Mouse (Mus musculus) intestine, embryonic 15.5 days (tissue): ENCODE results near the gene Lsm7. TPM values are rescaled to one million over a fixed set of nuclear protein-coding genes. Genes with fewer than 3 reads are reported as not detected.
"Not testable (repeated sequence)": the region's sequence is repeated elsewhere in the genome, so short reads cannot be mapped to it uniquely, and the experiment has no call there.

Source experiments
- ATAC-seq: fragments of 200-750 bp; cut with Nextera tagmentation; 2 replicates; pipeline ENCODE4 v1.8.0; 2017; ENCODE audit warnings: moderate TSS enrichment, moderate library complexity
- H3K27ac ChIP-seq: fragments of 300-500 bp; sonication (generic); 2 replicates; pipeline ENCODE4 v1.5.1; 2015; ENCODE audit warnings: mild to moderate bottlenecking, inconsistent platforms
- H3K27me3 ChIP-seq: fragments of 300-500 bp; sonication (generic); replicated peaks from 2 replicates; pipeline ENCODE4 v1.6.1; 2015; ENCODE audit warnings: inconsistent platforms
- H3K36me3 ChIP-seq: fragments of 300-500 bp; sonication (generic); 2 replicates; pipeline ENCODE4 v1.6.1; 2015; ENCODE audit warnings: inconsistent platforms
- H3K4me1 ChIP-seq: fragments of 300-500 bp; sonication (generic); replicated peaks from 2 replicates; pipeline ENCODE4 v1.6.1; 2015; ENCODE audit warnings: inconsistent platforms
- H3K4me2 ChIP-seq: fragments of 300-500 bp; sonication (generic); replicated peaks from 2 replicates; pipeline ENCODE4 v1.6.1; 2015; ENCODE audit warnings: mild to moderate bottlenecking, inconsistent platforms
- H3K4me3 ChIP-seq: fragments of 300-500 bp; sonication (generic); replicated peaks from 2 replicates; pipeline ENCODE4 v1.5.1; 2015; ENCODE audit warnings: inconsistent platforms
- H3K9ac ChIP-seq: fragments of 300-500 bp; sonication (generic); 2 replicates; pipeline ENCODE4 v1.6.1; 2015; ENCODE audit warnings: inconsistent platforms
- H3K9me3 ChIP-seq: fragments of 300-500 bp; sonication (generic); 2 replicates; pipeline ENCODE4 v1.6.1; 2016; ENCODE audit warnings: inconsistent platforms
- WGBS: fragments of 180-500 bp; shearing (Covaris S2); methylation state at CpG from one replicate; pipeline ENCODE4 v1.1.7; 2015; 5-methylcytosine and 5-hydroxymethylcytosine counted together
- polyA plus RNA-seq: library from polyadenylated mRNA; unstranded; fragments of >200 nt; fragmentation: Nextera tagmentation; extraction: Ambion mirVana; gene quantifications from 2 replicates; pipeline ENCODE4 v1.2.1, GENCODE M21; 2015

Lsm7 gene
- polyA plus RNA-seq, 1 experiment from 2014 or later = 270 TPM

- WGBS = 11% methylated on average over 32 of the region's 32 CpGs
- Histone ChIP-seq H3K36me3 (no peaks in the 10 kb centered on the region), H3K4me3 (peak overlapping the region; percentile 41), H3K9ac (peak overlapping the region; percentile 45), H3K27ac (no peak overlapping the region), H3K9me3 (no peaks in the 10 kb centered on the region), H3K4me2 (peak overlapping the region; percentile 83), H3K4me1 (peaks cover 10% of the 10 kb centered on the region; the same call in 1 of the 2 replicates), H3K27me3 (peaks cover 47% of the 10 kb centered on the region)
- ATAC-seq = no peak; the same call in 1 of the 2 replicates
Observed at GRCm38 (mm10) chr10:80843087-80843930, 11.7 kb downstream of the Lsm7 start.

- Histone ChIP-seq H3K4me1 (peaks cover 10% of the 10 kb centered on the region; the same call in 1 of the 2 replicates), H3K27me3 (peaks cover 52% of the 10 kb centered on the region), H3K27ac (no peak overlapping the region), H3K9me3 (no peaks in the 10 kb centered on the region), H3K4me2 (no peak overlapping the region), H3K36me3 (no peaks in the 10 kb centered on the region), H3K4me3 (no peak overlapping the region), H3K9ac (no peak overlapping the region)
- WGBS = 81% methylated on average over 15 of the region's 15 CpGs
- no peak for ATAC-seq
Observed at GRCm38 (mm10) chr10:80842334-80842733, 12.7 kb downstream of the Lsm7 start.

GRCm38 (mm10) chr10:80841685-80842084, 13.3 kb downstream of the Lsm7 start:
- Histone ChIP-seq H3K9ac (no peak overlapping the region), H3K9me3 (no peaks in the 10 kb centered on the region), H3K36me3 (no peaks in the 10 kb centered on the region), H3K4me1 (peaks cover 13% of the 10 kb centered on the region; the same call in 1 of the 2 replicates), H3K4me2 (no peak overlapping the region), H3K4me3 (no peak overlapping the region), H3K27ac (no peak overlapping the region), H3K27me3 (peaks cover 56% of the 10 kb centered on the region)
- ATAC-seq = no peak
- 81% methylated on average over 2 of the region's 2 CpGs for WGBS

GRCm38 (mm10) chr10:80839848-80840247, 15.2 kb downstream of the Lsm7 start:
- H3K4me3 ChIP-seq = no peak overlapping the region
- H3K9ac ChIP-seq = no peak overlapping the region
- 56% methylated on average over 6 of the region's 6 CpGs for WGBS
- no peaks in the 10 kb centered on the region for H3K36me3 ChIP-seq
- no peak for ATAC-seq
- H3K4me2 ChIP-seq = no peak overlapping the region
- peaks cover 13% of the 10 kb centered on the region; the same call in 1 of the 2 replicates for H3K4me1 ChIP-seq
- H3K27me3 ChIP-seq = peaks cover 66% of the 10 kb centered on the region
- H3K27ac ChIP-seq = no peak overlapping the region
- no peaks in the 10 kb centered on the region for H3K9me3 ChIP-seq

- no peaks in the 10 kb centered on the region for H3K36me3 ChIP-seq
- H3K27me3 ChIP-seq = peaks cover 66% of the 10 kb centered on the region
- 67% methylated on average over 2 of the region's 2 CpGs for WGBS
- H3K9me3 ChIP-seq = no peaks in the 10 kb centered on the region
- no peak overlapping the region for H3K4me2 ChIP-seq
- H3K4me1 ChIP-seq = 0 out of 2 replicates have a peak, but pooled peaks cover 3% of the 10 kb centered on the region
- H3K27ac ChIP-seq = no peak overlapping the region
- no peak for ATAC-seq
- H3K4me3 ChIP-seq = no peak overlapping the region
- no peak overlapping the region for H3K9ac ChIP-seq
Observed at GRCm38 (mm10) chr10:80838346-80838912, 16.6 kb downstream of the Lsm7 start.

- no peaks in the 10 kb centered on the region for H3K9me3 ChIP-seq
- H3K27ac ChIP-seq = no peak overlapping the region
- no peak overlapping the region for H3K4me2 ChIP-seq
- H3K36me3 ChIP-seq = no peaks in the 10 kb centered on the region
- no peak overlapping the region for H3K9ac ChIP-seq
- H3K4me1 ChIP-seq = 0 out of 2 replicates have a peak, but pooled peaks cover 3% of the 10 kb centered on the region
- no peak overlapping the region for H3K4me3 ChIP-seq
- WGBS = 14% methylated on average over 2 of the region's 2 CpGs
- peaks cover 64% of the 10 kb centered on the region for H3K27me3 ChIP-seq
- ATAC-seq = no peak
Observed at GRCm38 (mm10) chr10:80837827-80838226, 17.2 kb downstream of the Lsm7 start.

- no peaks in the 10 kb centered on the region for H3K9me3 ChIP-seq
- peak; percentile 16; the same call in 1 of the 2 replicates for ATAC-seq
- no peak overlapping the region for H3K9ac ChIP-seq
- no peak overlapping the region for H3K4me3 ChIP-seq
- H3K27ac ChIP-seq = no peak overlapping the region
- H3K36me3 ChIP-seq = no peaks in the 10 kb centered on the region
- 42% methylated on average over 7 of the region's 7 CpGs for WGBS
- 0 out of 2 replicates have a peak, but pooled peaks cover 3% of the 10 kb centered on the region for H3K4me1 ChIP-seq
- no peak overlapping the region for H3K4me2 ChIP-seq
- H3K27me3 ChIP-seq = peaks cover 55% of the 10 kb centered on the region
Observed at GRCm38 (mm10) chr10:80836949-80837379, 18.0 kb downstream of the Lsm7 start.

GRCm38 (mm10) chr10:80835617-80836016, 19.4 kb downstream of the Lsm7 start:
- H3K9me3 ChIP-seq = no peaks in the 10 kb centered on the region
- peaks cover 47% of the 10 kb centered on the region for H3K27me3 ChIP-seq
- ATAC-seq = no peak
- H3K4me2 ChIP-seq = no peak overlapping the region
- H3K27ac ChIP-seq = no peak overlapping the region
- H3K4me1 ChIP-seq = peaks cover 12% of the 10 kb centered on the region
- no peak overlapping the region for H3K4me3 ChIP-seq
- WGBS = 46% methylated on average over 30 of the region's 30 CpGs
- no peak overlapping the region for H3K9ac ChIP-seq
- H3K36me3 ChIP-seq = no peaks in the 10 kb centered on the region

GRCm38 (mm10) chr10:80832818-80833217, 22.2 kb downstream of the Lsm7 start:
- H3K9ac ChIP-seq = no peak overlapping the region
- H3K27ac ChIP-seq = no peak overlapping the region
- no peak overlapping the region for H3K4me3 ChIP-seq
- whole genome bisulfite sequencing = 72% methylated on average over 7 of the region's 7 CpGs
- H3K27me3 ChIP-seq = peaks cover 44% of the 10 kb centered on the region
- H3K4me1 ChIP-seq = peaks cover 32% of the 10 kb centered on the region
- ATAC-seq = no peak
- H3K36me3 ChIP-seq = peaks cover 10% of the 10 kb centered on the region
- H3K4me2 ChIP-seq = no peak overlapping the region
- no peaks in the 10 kb centered on the region for H3K9me3 ChIP-seq

- ATAC-seq = no peak
- Histone ChIP-seq H3K36me3 (peaks cover 10% of the 10 kb centered on the region), H3K4me1 (peaks cover 35% of the 10 kb centered on the region), H3K27me3 (peaks cover 32% of the 10 kb centered on the region), H3K9ac (no peak overlapping the region), H3K27ac (peak overlapping the region; percentile 6; the same call in 1 of the 2 replicates), H3K4me3 (no peak overlapping the region), H3K4me2 (peak overlapping the region; percentile 17; the same call in 1 of the 2 replicates), H3K9me3 (no peaks in the 10 kb centered on the region)
- WGBS = 2% methylated on average over 9 of the region's 9 CpGs
Observed at GRCm38 (mm10) chr10:80831136-80831535, 23.9 kb downstream of the Lsm7 start.

- Histone ChIP-seq H3K4me1 (peaks cover 35% of the 10 kb centered on the region), H3K4me3 (no peak overlapping the region), H3K36me3 (peaks cover 10% of the 10 kb centered on the region), H3K9me3 (no peaks in the 10 kb centered on the region), H3K27me3 (peaks cover 16% of the 10 kb centered on the region), H3K27ac (no peak overlapping the region), H3K4me2 (no peak overlapping the region; the same call in 1 of the 2 replicates), H3K9ac (no peak overlapping the region)
- no peak for ATAC-seq
- WGBS = 53% methylated on average over 1 of the region's 1 CpGs
Observed at GRCm38 (mm10) chr10:80829359-80830278, 25.4 kb downstream of the Lsm7 start.

GRCm38 (mm10) chr10:80828587-80828986, 26.4 kb downstream of the Lsm7 start:
- ATAC-seq, H3K36me3 ChIP-seq, H3K27me3 ChIP-seq, H3K4me3 ChIP-seq, H3K27ac ChIP-seq, H3K9ac ChIP-seq, H3K9me3 ChIP-seq: not testable (repeated sequence)
- 89% methylated on average over 9 of the region's 9 CpGs for WGBS
- Histone ChIP-seq H3K4me1 (peaks cover 35% of the 10 kb centered on the region), H3K4me2 (peak overlapping the region; percentile 87; the same call in 1 of the 2 replicates)
